Mouse (Mus musculus) heart, embryonic 11.5 days (tissue): ENCODE data around the gene Nfe2l1. TPM values are rescaled to one million over a fixed set of nuclear protein-coding genes. Genes with fewer than 3 reads are reported as not detected.
"Not testable (repeated sequence)": the region's sequence is repeated elsewhere in the genome, so short reads cannot be mapped to it uniquely, and the experiment has no call there.

Source experiments
- ATAC-seq: fragments of 200-750 bp; cut with Nextera tagmentation; replicated peaks from 2 replicates; pipeline ENCODE4 v1.8.0; 2017; ENCODE audit warnings: moderate library complexity; ENCODE audit not compliant: insufficient number of reproducible peaks, low FRiP score, low TSS enrichment
- H3K27ac ChIP-seq: fragments of 300-500 bp; sonication (generic); 2 replicates; pipeline ENCODE4 v1.5.1; 2014; ENCODE audit warnings: mild to moderate bottlenecking, low read depth, low read length
- H3K27me3 ChIP-seq: fragments of 300-500 bp; sonication (generic); 2 replicates; pipeline ENCODE4 v1.6.1; 2014; ENCODE audit warnings: mild to moderate bottlenecking, low read length, mixed read lengths; ENCODE audit not compliant: control insufficient read depth, insufficient read depth
- H3K36me3 ChIP-seq: fragments of 300-500 bp; sonication (generic); 2 replicates; pipeline ENCODE4 v1.6.1; 2014; ENCODE audit warnings: mild to moderate bottlenecking, low read length, moderate library complexity, mixed read lengths; ENCODE audit not compliant: control insufficient read depth, insufficient read depth
- H3K4me1 ChIP-seq: fragments of 300-500 bp; sonication (generic); 2 replicates; pipeline ENCODE4 v1.6.1; 2014; ENCODE audit warnings: low read length; ENCODE audit not compliant: control insufficient read depth, insufficient read depth
- H3K4me2 ChIP-seq: fragments of 300-500 bp; sonication (generic); 2 replicates; pipeline ENCODE4 v1.6.1; 2014; ENCODE audit warnings: mild to moderate bottlenecking, moderate library complexity
- H3K4me3 ChIP-seq: fragments of 300-500 bp; sonication (generic); 2 replicates; pipeline ENCODE4 v1.5.1; 2014; ENCODE audit warnings: low read depth, low read length
- H3K9ac ChIP-seq: fragments of 300-500 bp; sonication (generic); 2 replicates; pipeline ENCODE4 v1.6.1; 2014; ENCODE audit warnings: mild to moderate bottlenecking, low read depth, low read length, moderate library complexity
- H3K9me3 ChIP-seq: fragments of 300-500 bp; sonication (generic); replicated peaks from 2 replicates; pipeline ENCODE4 v1.6.1; 2016; ENCODE audit warnings: low read length; ENCODE audit not compliant: control insufficient read depth
- WGBS: fragments of 180-500 bp; shearing (Covaris S2); extraction: QIAGEN DNeasy Blood & Tissue Kit; methylation state at CpG from one replicate; pipeline ENCODE4 v1.1.7; 2014; ENCODE audit not compliant: insufficient replicate concordance; 5-methylcytosine and 5-hydroxymethylcytosine counted together
- polyA plus RNA-seq: library from polyadenylated mRNA; unstranded; fragments of >200 nt; fragmentation: Nextera tagmentation; extraction: Ambion mirVana; gene quantifications from 2 replicates; pipeline ENCODE4 v1.2.1, GENCODE M21; 2014

The Nfe2l1 gene
- polyA plus RNA-seq, 1 experiment from 2014 or later, result 36.5 TPM

DNA sequence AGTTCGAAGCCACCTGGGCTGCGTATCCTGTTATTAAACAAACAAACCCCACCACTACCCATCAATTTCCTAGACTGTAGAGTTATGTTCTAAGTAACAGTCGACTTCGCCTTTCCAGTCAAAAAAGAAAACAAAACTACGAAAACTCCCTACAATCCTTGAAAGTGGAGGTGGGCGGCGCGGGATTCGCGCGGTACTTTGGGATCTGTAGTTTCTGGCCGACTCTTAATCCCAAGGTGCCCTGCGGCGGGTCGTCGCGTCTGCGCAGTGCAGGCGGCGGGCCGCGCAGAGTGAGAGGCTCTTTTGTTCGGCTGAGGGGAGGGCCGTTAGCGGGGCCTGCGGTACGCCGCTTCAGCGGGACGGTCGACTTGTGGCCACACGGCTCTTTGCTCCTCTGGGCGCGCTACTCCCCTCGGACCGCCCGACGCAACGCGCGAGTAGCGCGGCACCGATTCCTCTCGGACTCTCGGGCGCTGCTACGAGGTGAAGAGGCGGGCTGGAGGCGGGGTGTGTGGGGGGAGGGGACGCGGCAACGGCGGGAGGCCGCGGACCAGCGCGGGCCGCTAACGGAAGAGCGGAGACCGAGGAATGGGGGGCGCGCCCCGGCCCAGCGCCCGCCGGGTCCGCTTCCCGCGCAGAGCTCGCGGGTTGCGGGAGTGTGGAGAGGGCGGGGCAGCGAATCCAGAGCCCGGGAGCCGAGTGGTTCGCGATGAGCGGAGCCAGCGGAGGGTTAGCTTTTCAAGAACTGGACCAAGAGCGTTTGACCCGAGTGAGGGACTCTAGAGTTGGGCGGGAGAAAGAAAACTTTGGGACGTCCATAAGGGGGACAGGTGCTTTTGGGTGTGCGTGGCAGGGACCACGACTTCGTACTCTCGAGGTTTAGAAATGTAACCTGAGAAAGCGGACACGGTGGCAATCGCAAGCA lies 40.6 kb downstream of the Nfe2l1 start, which contains the start of gene Cbx1:
Gene Cbx1, plus strand, starts transcription at position 257 of the 925 bp plus-strand sequence.
- H3K4me2 ChIP-seq, result peak within 1 kb of the TSS; percentile 86
- H3K27me3 ChIP-seq, result no peaks in the 10 kb centered on the region
- peak within 1 kb of the TSS; percentile 89 for H3K4me3 ChIP-seq
- H3K27ac ChIP-seq, result peak within 1 kb of the TSS; percentile 97
- H3K9me3 ChIP-seq, result no peaks in the 10 kb centered on the region
- under 1% methylated on average over 91 of the region's 93 CpGs for WGBS
- no peaks in the 10 kb centered on the region for H3K36me3 ChIP-seq
- peak; percentile 94 for ATAC-seq
- peaks cover 9% of the 10 kb centered on the region for H3K4me1 ChIP-seq
- peak within 1 kb of the TSS; percentile 97 for H3K9ac ChIP-seq

DNA sequence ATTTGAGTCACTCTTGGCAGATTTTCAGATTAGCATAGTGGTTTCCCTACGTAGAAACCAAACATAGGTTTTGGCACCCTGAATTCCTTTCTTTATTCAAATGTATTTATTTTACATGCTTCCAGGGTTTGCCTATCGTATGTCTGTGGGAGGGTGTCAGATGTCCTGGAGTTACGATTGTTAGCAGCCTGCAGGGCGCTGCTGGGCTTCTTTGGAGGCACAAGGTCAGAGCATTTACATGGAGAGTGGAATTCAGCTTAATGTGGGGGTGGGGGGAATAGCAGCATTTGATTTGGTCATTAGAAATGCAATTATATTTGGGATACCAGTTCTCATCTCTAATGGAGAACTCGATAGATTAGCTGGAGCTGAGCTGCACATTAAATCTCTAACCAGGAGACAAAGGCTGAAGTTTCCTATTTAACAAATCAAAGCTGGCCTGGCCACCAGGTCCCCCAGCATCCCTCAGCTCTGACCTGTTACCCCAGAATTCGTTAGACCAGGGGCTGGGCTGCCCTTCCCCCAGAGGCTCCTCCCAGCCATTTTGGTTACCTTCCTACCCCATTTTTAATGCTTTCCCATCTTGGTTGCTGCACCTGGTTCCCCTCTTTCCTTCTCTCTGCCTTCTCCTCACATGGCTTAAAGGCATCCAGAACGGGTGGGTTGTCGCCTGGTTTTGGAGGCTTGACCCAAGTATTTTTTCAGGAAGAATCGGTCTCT lies 42.9 kb downstream of the Nfe2l1 start:
- Histone ChIP-seq H3K4me3 (no peak overlapping the region), H3K9me3 (no peaks in the 10 kb centered on the region), H3K4me2 (no peak overlapping the region), H3K9ac (no peak overlapping the region), H3K36me3 (no peaks in the 10 kb centered on the region), H3K27ac (no peak overlapping the region), H3K27me3 (no peaks in the 10 kb centered on the region), H3K4me1 (peaks cover 6% of the 10 kb centered on the region)
- 33% methylated on average over 9 of the region's 9 CpGs for WGBS
- ATAC-seq, result no peak

DNA sequence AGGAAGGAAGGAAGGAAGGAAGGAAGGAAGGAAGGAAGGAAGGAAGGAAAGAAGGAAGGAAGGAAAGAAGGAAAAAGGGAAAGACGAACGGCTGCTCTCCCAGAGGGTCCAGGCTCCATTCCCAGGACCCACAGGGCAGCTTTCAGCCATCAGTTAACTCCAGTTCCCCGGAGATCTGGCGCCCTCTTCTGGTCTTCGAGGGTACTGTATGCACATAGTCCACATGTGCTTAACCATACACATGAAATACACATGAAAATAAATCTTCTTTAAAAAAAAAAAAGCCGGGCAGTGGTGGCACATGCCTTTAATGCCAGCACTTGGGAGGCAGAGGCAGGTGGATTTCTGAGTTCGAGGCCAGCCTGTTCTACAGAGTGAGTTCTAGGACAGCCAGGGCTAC lies 44.9 kb downstream of the Nfe2l1 start:
- H3K27me3 ChIP-seq, ATAC-seq, H3K9me3 ChIP-seq, H3K9ac ChIP-seq, H3K4me2 ChIP-seq, H3K27ac ChIP-seq, H3K36me3 ChIP-seq, H3K4me1 ChIP-seq, H3K4me3 ChIP-seq: not testable (repeated sequence)
- WGBS, result 14% methylated on average over 7 of the region's 7 CpGs

DNA sequence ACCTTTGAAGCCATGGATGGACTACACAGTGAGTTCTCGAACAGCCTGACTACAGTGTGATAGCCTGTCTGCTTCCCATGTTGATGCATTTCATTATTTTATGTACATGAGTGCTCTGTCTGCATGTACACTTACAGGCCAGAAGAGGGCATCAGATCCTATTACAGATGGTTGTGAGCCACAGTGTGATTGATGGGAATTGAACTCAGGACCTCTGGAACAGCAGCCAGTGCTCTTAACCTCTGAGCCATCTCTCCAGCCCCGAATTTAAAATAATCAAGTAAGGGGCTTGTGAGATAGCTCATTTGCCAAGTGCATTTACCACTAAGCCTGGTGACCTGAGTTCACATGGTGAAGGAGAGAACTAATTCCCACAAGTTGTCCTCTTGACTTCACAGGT lies 48.3 kb downstream of the Nfe2l1 start:
- Histone ChIP-seq H3K27ac (no peak overlapping the region), H3K4me1 (peaks cover 5% of the 10 kb centered on the region; the same call in 1 of the 2 replicates), H3K9ac (no peak overlapping the region), H3K9me3 (no peaks in the 10 kb centered on the region), H3K4me3 (no peak overlapping the region), H3K36me3 (no peaks in the 10 kb centered on the region), H3K27me3 (no peaks in the 10 kb centered on the region), H3K4me2 (no peak overlapping the region)
- no peak for ATAC-seq
- 72% methylated on average over 2 of the region's 2 CpGs for WGBS

DNA sequence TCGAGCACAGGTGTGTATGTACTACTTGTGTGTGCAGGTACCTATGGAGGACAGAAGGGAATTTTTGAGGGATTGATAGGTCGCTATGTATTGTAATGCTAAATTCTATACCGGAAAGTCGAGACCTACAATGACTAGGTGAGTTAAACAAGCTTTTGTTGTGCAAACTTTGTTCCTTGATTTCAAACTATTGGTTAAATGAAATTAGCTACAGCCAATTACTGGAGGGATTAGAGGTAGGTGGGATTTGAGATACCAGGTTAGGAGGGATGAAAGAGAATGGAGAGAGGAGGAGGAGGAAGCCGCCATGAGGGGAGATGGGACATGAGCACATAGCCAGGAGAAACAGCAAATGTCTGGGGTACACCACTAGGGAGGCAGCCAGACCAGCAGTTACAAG lies 49.5 kb downstream of the Nfe2l1 start:
- ATAC-seq, result no peak
- Histone ChIP-seq H3K4me1 (peaks cover 6% of the 10 kb centered on the region; the same call in 1 of the 2 replicates), H3K36me3 (no peaks in the 10 kb centered on the region), H3K27me3 (no peaks in the 10 kb centered on the region), H3K4me2 (no peak overlapping the region), H3K9me3 (no peaks in the 10 kb centered on the region), H3K9ac (no peak overlapping the region), H3K4me3 (no peak overlapping the region), H3K27ac (no peak overlapping the region)
- WGBS, result 65% methylated on average over 5 of the region's 5 CpGs

DNA sequence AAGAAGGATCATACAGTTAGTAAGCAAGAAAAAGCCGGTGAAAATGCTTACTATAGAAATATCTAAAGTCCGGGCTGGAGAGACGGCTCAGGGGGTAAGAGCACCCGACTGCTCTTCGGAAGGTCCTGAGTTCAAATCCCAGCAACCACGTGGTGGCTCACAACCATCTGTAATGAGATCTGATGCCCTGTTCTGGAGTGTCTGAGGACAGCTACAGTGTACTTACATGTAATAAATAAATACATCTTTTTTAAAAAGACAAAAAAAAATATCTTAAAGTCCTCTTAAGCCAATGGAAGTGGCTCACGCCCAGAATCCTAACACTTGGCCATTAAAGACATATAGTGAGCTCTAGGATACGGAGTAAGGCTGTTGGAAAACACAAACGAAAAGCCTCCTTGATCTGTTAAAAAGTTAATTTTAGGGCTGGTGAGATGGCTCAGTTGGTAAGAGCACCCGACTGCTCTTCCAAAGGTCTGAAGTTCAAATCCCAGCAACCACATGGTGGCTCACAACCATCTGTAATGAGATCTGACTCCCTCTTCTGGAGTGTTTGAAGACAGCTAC lies 51.6 kb downstream of the Nfe2l1 start:
- not testable (repeated sequence) for H3K9me3 ChIP-seq, ATAC-seq, H3K36me3 ChIP-seq, H3K27me3 ChIP-seq, H3K4me1 ChIP-seq
- Histone ChIP-seq H3K4me3 (peak overlapping the region; percentile 69), H3K9ac (peak overlapping the region; percentile 43), H3K27ac (peak overlapping the region; percentile 57; the same call in 1 of the 2 replicates), H3K4me2 (peak overlapping the region; percentile 90)
- WGBS, result 63% methylated on average over 10 of the region's 10 CpGs

DNA sequence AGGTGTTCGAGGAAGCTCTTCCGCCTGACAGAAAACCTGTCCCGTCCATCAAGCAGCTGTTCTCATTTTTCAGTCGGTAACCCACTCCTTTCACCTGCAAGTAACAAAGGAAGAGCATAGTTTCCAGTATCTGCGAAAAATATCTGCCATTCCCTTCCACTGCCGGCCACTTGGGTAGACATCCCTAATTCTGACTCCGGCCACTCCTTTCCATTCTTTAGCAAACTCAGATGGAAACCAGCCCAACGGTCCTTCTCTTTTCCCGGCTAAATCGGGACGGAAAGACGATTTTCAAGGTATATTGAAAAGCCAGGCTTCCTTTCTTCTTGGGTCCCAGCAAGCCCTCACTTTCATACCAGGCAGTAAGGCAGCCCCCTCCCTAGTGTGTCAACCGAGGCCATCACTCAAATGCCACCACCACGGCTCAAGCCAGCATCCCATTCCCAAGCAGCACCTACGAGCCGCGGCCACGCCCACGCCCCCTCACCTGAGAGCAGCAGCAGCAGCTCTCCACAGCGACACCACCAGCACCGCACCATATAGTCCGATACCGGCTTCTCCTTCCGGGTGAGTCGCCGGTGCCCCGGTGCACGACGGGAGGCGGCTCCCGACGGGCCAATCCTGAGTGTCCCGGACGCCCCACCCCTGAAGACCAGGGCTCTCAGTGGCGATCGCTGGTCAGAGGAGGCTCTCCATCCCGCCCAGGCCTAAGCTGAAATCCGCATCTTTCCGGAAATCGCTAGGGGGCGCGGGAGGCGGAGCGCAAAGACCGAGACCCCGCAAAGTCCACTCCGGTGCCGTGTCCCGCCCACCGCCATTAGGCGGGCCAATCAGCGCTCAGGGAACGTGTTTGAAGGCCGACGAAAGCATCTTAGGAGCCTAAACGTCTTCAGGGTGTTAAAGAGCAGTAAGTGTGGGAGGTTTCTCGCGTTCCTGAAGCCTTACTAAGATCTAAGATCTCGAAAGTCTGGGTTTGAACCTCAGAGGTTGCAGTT lies 52.5 kb downstream of the Nfe2l1 start, which contains the start of gene Snx11:
Gene Snx11, minus strand, starts transcription at position 592 of the 995 bp plus-strand sequence.
- peak within 1 kb of the TSS; percentile 64 for H3K9ac ChIP-seq
- H3K27me3 ChIP-seq, result no peaks in the 10 kb centered on the region
- peak within 1 kb of the TSS; percentile 69 for H3K4me3 ChIP-seq
- H3K4me1 ChIP-seq, result peaks cover 6% of the 10 kb centered on the region; the same call in 1 of the 2 replicates
- H3K9me3 ChIP-seq, result no peaks in the 10 kb centered on the region
- H3K4me2 ChIP-seq, result peak within 1 kb of the TSS; percentile 90
- peak; percentile 98 for ATAC-seq
- H3K27ac ChIP-seq, result peak within 1 kb of the TSS; percentile 57
- H3K36me3 ChIP-seq, result peaks cover 1% of the 10 kb centered on the region; the same call in 1 of the 2 replicates
- WGBS, result 2% methylated on average over 59 of the region's 59 CpGs
